Mouse (Mus musculus): ENCODE results near the gene Trpv5.

The Trpv5 gene

GRCm38 (mm10) chr6:41637927-41638506 lies 42.6 kb downstream of the Trpv5 start:
- no peak for DNase-seq

DNA sequence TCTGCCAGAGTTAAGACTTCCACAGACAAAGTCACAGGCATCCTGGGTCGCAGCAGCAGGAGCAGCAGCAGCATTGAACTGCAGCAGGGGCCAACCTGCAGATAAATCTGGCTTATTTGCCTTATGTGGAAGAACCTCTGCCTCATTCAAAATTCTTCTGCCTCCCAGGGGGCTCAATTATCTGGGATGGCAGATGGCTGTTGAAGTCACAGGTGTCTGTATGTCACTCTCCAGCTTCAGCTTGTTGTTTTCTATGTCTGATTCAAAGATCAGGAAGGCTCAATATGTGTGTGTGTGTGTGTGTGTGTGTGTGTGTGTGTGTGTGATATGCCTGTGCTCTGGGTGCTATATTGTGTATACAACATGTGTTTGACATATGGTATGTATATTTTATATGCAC lies 43.2 kb downstream of the Trpv5 start:
- DNase-seq = no peak

DNA sequence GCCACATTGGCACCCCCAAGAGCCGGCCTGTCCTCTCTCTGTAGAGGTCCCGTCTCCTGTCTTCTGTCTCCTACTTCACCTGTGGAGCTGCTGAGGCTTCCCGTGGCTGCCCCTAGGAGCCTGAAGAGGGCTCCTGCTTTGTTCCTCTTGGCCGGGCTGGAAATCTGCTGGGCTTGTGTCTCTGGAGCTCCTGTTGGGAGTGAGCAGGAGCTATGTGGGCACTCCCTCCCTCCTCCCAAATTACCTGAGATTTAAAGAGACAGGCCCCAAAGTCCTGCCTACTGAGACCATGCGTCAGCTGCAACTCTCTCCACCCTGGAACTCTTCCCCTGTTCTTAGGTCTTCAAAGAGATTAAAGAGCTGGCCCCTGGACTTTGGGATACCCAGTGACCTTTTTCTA lies 44.4 kb downstream of the Trpv5 start, which contains the start of gene Trpv6:
Trpv6 (minus strand) TSS at position 228 of the 400 bp plus-strand sequence.
- DNase-seq = no peak

DNA sequence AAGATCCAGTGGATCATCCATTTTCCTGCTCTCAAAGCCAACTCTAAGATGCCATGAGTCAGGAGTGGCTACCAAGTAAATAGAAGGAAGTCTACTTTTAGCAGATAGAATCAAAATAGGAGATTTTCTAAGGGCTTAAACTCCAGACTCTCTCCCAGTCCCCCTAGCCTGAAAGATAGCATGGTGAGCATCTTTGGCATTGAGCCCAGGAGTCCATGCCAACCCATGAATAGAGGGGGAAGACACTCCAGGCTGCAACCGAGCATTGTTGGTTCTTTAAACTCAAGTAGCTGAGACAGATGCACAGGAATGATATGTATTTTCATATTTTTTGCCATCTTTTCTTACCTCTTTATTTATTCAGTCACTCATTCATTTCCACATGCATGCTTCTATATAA lies 45.4 kb downstream of the Trpv5 start:
- DNase-seq = no peak

GRCm38 (mm10) chr6:41631549-41631948 lies 49.0 kb downstream of the Trpv5 start:
- no peak for DNase-seq

- no peak for DNase-seq
These were observed 49.8 kb downstream of the Trpv5 start for GRCm38 (mm10) chr6:41630791-41631190.

DNA sequence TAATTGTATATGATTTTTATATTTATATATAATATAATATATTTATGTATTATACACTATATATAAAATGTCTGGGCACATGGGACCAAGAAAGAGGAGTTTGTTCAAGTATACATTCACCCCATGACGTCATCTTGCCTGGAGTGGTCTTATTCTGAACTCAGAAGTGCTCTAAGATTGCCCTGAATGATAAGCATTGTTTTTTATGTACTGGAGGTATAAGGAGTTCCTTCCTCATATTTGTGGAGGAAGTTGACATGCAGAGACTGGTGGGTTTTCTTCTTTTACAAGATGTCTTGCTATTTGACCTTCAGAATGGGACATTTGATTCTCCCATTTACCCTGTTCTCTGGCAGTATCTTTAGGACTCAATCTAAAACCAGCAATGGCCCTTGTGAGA lies 52.4 kb downstream of the Trpv5 start:
- no peak for DNase-seq

DNA sequence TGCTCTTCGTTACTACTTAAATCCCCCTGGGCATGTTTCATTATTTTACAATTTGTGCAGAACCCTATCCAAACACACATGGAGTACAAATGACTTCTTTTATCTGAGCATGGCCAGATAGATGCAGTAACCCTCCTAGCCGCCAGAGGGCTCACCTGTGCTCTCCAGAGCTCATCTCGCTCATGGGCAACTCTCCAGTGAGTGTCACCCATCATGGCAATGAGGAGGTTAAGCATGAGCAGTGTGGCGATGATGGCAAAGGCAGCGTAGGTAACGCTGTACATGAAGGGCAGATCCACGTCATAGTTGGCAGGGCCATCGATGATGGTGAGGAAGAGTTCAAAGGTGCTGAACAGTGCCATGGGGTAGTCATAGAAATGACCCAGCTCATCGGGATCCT lies 57.9 kb downstream of the Trpv5 start:
- DNase-seq = peak in 1 of 2 experiments; percentile 18

DNA sequence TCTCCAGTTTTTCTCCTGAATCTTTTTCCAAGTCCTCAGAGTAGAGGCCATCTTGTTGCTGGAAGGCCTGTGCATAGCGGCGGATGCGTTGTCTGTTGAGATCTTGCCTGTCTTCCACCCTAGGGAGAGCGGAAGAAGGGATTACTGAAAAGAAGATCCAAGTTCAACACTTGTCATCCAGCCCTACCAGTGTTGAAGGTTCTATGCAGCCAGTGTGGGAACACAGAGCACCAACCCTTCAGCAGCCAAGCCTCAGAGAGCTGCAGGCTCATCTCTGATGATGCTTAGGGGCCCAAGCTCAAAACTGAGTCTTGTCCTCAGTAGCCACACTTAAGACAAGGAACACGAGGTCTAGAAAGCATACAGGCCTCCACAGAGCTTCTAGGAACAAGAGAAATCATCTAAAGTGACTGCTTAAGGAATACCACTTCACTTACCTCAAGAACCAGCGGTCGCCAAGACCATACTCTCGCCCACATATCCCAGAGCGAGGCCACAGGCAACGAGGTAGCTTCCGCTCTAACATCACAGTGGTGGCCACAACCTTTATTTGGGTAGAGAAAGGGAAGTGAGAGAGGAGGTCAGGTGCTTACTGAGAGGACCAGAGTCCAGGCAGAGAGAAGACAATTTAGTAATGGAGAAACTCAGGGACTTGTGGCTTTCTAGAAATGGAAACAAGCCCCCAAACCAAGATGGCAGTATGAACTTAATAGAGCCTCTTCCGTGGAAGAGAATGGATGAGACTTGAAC lies 59.2 kb downstream of the Trpv5 start:
- DNase-seq = no peak

DNA sequence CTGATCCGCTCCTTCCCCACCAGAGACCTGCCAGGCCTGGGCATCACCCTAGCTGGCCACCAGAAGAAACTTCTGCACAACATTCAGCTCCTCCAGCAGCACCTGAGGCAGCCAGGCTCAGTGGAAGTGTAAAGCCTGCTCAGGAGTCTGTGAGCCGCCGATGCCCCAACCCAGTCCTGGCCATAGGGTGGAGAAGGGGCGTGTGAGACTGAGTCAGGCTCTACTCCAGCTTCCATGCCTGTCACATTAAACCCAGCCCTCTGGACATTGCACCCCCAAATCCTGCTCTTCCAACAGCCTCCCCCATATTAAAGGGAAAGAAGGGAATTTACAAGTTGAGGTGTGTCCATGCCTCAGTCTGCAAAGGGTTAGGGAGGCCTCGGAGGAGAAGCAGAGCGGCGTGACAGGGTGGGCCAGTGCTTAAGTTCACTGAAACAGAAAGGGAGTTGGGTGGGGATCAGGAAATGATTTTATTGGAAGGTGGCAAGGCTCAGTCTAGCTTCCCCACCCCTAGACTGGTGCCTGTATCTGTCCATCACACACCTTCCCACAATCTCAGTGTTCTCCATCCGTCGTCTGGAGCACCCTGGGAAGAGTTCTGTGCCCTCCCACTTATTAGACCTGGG lies 60.3 kb downstream of the Trpv5 start:
- no peak for DNase-seq

- no peak for DNase-seq
These were observed 72.9 kb downstream of the Trpv5 start for GRCm38 (mm10) chr6:41607637-41608036.

DNA sequence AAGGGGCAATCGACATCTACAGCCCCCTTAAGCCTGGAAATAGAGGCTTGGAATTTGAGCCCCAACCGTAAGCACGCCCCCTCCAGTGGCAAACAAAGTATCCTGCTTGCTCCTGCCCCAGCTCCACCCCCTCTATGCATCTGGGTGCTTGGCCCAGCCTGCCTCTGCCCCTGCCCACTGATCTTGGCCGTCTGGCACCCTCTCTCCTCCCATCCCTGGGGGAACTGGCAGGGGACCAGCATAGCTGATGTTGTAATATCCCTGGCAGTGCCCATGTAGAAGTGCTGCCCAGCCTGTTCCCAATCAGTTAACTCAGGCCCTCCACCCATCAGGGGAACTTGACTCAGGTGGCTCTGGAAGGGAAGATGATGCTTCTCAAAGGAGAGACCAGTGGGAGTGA lies 74.4 kb downstream of the Trpv5 start:
- no peak for DNase-seq

- DNase-seq = no peak
These were observed 74.8 kb downstream of the Trpv5 start for GRCm38 (mm10) chr6:41605794-41606104.

DNA sequence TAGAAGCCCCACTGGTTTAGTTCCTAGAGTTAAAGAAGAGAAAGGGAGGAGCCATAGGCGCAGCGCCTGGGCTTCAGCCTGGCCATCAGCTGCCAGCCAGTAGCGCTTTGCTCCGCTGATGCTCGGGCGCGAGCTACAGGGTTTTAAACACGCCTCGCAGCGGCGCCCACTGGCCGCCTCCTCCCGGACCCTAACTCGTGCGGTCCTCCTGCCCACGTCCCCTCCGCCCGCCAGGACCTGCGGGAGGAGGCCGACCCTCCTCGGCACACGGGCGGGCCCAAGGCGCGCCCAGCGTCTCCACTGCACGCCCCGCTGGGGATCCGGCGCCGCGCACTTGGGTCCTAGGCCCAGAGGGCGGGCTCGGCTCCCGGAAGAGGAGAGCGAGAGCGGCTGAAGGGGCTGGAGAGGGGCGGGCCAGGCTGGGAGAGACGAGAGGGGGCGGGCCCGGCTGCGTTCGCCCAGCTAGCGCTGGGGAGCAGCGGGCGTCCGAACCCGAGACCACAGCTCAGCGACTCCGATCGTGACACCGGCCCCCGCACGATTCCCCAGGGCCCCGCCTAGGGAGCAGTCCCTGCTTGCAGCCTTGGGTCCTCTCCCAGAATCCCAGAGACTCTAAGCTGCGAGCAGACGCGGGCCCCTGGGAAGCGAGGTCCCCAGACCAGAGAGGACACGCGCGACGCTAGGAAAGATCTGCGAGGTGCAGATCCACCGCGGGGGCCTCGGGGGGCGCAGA lies 75.3 kb downstream of the Trpv5 start, which contains the start of gene Ephb6:
Ephb6 (plus strand) TSS at position 422 of the 733 bp plus-strand sequence.
- DNase-seq = peak; percentile 31 to 45

GRCm38 (mm10) chr6:41604401-41605050 lies 76.0 kb downstream of the Trpv5 start:
- peak in 1 of 2 experiments; percentile 44 for DNase-seq

Data from spleen, adult 18-20 months (tissue).